Mouse (Mus musculus) hindbrain, embryonic 16.5 days (tissue): Measurements from ENCODE around the gene Rabgap1l. TPM values are rescaled to one million over a fixed set of nuclear protein-coding genes. Genes with fewer than 3 reads are reported as not detected.
"Not testable (repeated sequence)": the region's sequence is repeated elsewhere in the genome, so short reads cannot be mapped to it uniquely, and the experiment has no call there.

Source experiments
- ATAC-seq: fragments of 200-750 bp; cut with Nextera tagmentation; 2 replicates; pipeline ENCODE4 v1.8.0; 2017; ENCODE audit warnings: moderate TSS enrichment, moderate library complexity
- H3K27ac ChIP-seq: fragments of 300-500 bp; sonication (generic); 2 replicates; pipeline ENCODE4 v1.5.1; 2014; ENCODE audit warnings: low read depth, mild to moderate bottlenecking, control low read depth, low read length, moderate library complexity
- H3K27me3 ChIP-seq: fragments of 300-500 bp; sonication (generic); replicated peaks from 2 replicates; pipeline ENCODE4 v1.6.1; 2014; ENCODE audit warnings: low read length; ENCODE audit not compliant: control insufficient read depth, insufficient read depth
- H3K36me3 ChIP-seq: fragments of 300-500 bp; sonication (generic); 2 replicates; pipeline ENCODE4 v1.6.1; 2014; ENCODE audit warnings: mild to moderate bottlenecking, low read length, moderate library complexity, mixed read lengths; ENCODE audit not compliant: control insufficient read depth, insufficient read depth
- H3K4me1 ChIP-seq: fragments of 300-500 bp; sonication (generic); 2 replicates; pipeline ENCODE4 v1.6.1; 2014; ENCODE audit warnings: low read depth, low read length; ENCODE audit not compliant: control insufficient read depth, insufficient read depth
- H3K4me2 ChIP-seq: fragments of 300-500 bp; sonication (generic); 2 replicates; pipeline ENCODE4 v1.6.1; 2014; ENCODE audit warnings: mild to moderate bottlenecking, low read length, control low read depth, moderate library complexity
- H3K4me3 ChIP-seq: fragments of 300-500 bp; sonication (generic); 2 replicates; pipeline ENCODE4 v1.5.1; 2014; ENCODE audit warnings: mild to moderate bottlenecking, low read length, control low read depth, moderate library complexity
- H3K9ac ChIP-seq: fragments of 300-500 bp; sonication (generic); 2 replicates; pipeline ENCODE4 v1.6.1; 2014; ENCODE audit warnings: low read depth, mild to moderate bottlenecking, control low read depth, low read length, moderate library complexity
- H3K9me3 ChIP-seq: fragments of 300-500 bp; sonication (generic); 2 replicates; pipeline ENCODE4 v1.6.1; 2014; ENCODE audit warnings: mild to moderate bottlenecking, low read length, moderate library complexity; ENCODE audit not compliant: control insufficient read depth
- WGBS: fragments of 180-500 bp; shearing (Covaris S2); extraction: QIAGEN DNeasy Blood & Tissue Kit; methylation state at CpG from one replicate; pipeline ENCODE4 v1.1.7; 2014; 5-methylcytosine and 5-hydroxymethylcytosine counted together
- polyA plus RNA-seq: library from polyadenylated mRNA; unstranded; fragments of >200 nt; fragmentation: Nextera tagmentation; extraction: Ambion mirVana; gene quantifications from 2 replicates; pipeline ENCODE4 v1.2.1, GENCODE M21; 2015

Gene Rabgap1l
- polyA plus RNA-seq, 1 experiment from 2014 or later: 30.0 TPM

- Histone ChIP-seq H3K27ac (no peak overlapping the region), H3K9ac (no peak overlapping the region), H3K4me2 (no peak overlapping the region), H3K27me3 (no peaks in the 10 kb centered on the region), H3K36me3 (no peaks in the 10 kb centered on the region), H3K4me1 (no peaks in the 10 kb centered on the region), H3K4me3 (no peak overlapping the region), H3K9me3 (no peaks in the 10 kb centered on the region)
- ATAC-seq: no peak
- 86% methylated on average over 12 of the region's 12 CpGs for WGBS
These were observed 164.6 kb downstream of the Rabgap1l start for GRCm38 (mm10) chr1:160628213-160628932.

GRCm38 (mm10) chr1:160624354-160625120 is 168.5 kb downstream of the Rabgap1l start:
- not testable (repeated sequence) for ATAC-seq, H3K4me1 ChIP-seq
- 78% methylated on average over 4 of the region's 4 CpGs for WGBS

GRCm38 (mm10) chr1:160618201-160618600 is 174.8 kb downstream of the Rabgap1l start:
- no peak for ATAC-seq
- Histone ChIP-seq H3K4me1 (no peaks in the 10 kb centered on the region), H3K9ac (no peak overlapping the region), H3K4me3 (no peak overlapping the region), H3K27ac (no peak overlapping the region), H3K9me3 (no peaks in the 10 kb centered on the region), H3K27me3 (no peaks in the 10 kb centered on the region), H3K36me3 (no peaks in the 10 kb centered on the region), H3K4me2 (no peak overlapping the region)
- 75% methylated on average over 2 of the region's 2 CpGs for WGBS

More at GRCm38 (mm10) chr1:160624354-160625120, 168.5 kb downstream of the Rabgap1l start:
- not testable (repeated sequence) for H3K9ac ChIP-seq, H3K4me2 ChIP-seq, H3K9me3 ChIP-seq, H3K27ac ChIP-seq, H3K27me3 ChIP-seq, H3K36me3 ChIP-seq, H3K4me3 ChIP-seq

- H3K4me1 ChIP-seq: no peaks in the 10 kb centered on the region
- no peak overlapping the region for H3K9ac ChIP-seq
- WGBS: 56% methylated on average over 2 of the region's 2 CpGs
- H3K9me3 ChIP-seq: no peaks in the 10 kb centered on the region
- no peak for ATAC-seq
- no peaks in the 10 kb centered on the region for H3K27me3 ChIP-seq
- H3K36me3 ChIP-seq: no peaks in the 10 kb centered on the region
- no peak overlapping the region for H3K27ac ChIP-seq
- H3K4me3 ChIP-seq: no peak overlapping the region
- H3K4me2 ChIP-seq: no peak overlapping the region
These were observed 186.6 kb downstream of the Rabgap1l start for GRCm38 (mm10) chr1:160606425-160606824.

- H3K4me2 ChIP-seq, H3K27ac ChIP-seq, H3K9ac ChIP-seq, H3K9me3 ChIP-seq, H3K36me3 ChIP-seq, ATAC-seq, H3K4me3 ChIP-seq, H3K4me1 ChIP-seq, H3K27me3 ChIP-seq: not testable (repeated sequence)
These were observed 189.7 kb downstream of the Rabgap1l start for GRCm38 (mm10) chr1:160603312-160603711.

- no peaks in the 10 kb centered on the region for H3K4me1 ChIP-seq
- H3K4me3 ChIP-seq: no peak overlapping the region
- no peaks in the 10 kb centered on the region for H3K36me3 ChIP-seq
- H3K27me3 ChIP-seq: no peaks in the 10 kb centered on the region
- H3K4me2 ChIP-seq: no peak overlapping the region
- H3K9me3 ChIP-seq: no peaks in the 10 kb centered on the region
- no peak overlapping the region for H3K9ac ChIP-seq
- no peak for ATAC-seq
- WGBS: 91% methylated on average over 1 of the region's 1 CpGs
- no peak overlapping the region for H3K27ac ChIP-seq
These were observed 195.6 kb downstream of the Rabgap1l start for GRCm38 (mm10) chr1:160597369-160597768.

- no peaks in the 10 kb centered on the region for H3K9me3 ChIP-seq
- ATAC-seq: no peak
- H3K27ac ChIP-seq: no peak overlapping the region
- H3K9ac ChIP-seq: no peak overlapping the region
- 74% methylated on average over 3 of the region's 3 CpGs for WGBS
- no peaks in the 10 kb centered on the region for H3K27me3 ChIP-seq
- H3K4me2 ChIP-seq: no peak overlapping the region
- no peaks in the 10 kb centered on the region for H3K4me1 ChIP-seq
- H3K36me3 ChIP-seq: no peaks in the 10 kb centered on the region
- H3K4me3 ChIP-seq: no peak overlapping the region
These were observed 196.1 kb downstream of the Rabgap1l start for GRCm38 (mm10) chr1:160596948-160597270.

- no peaks in the 10 kb centered on the region for H3K27me3 ChIP-seq
- no peaks in the 10 kb centered on the region for H3K36me3 ChIP-seq
- H3K27ac ChIP-seq: no peak overlapping the region
- no peak overlapping the region for H3K4me3 ChIP-seq
- H3K4me1 ChIP-seq: no peaks in the 10 kb centered on the region
- ATAC-seq: no peak
- no peak overlapping the region for H3K4me2 ChIP-seq
- H3K9me3 ChIP-seq: no peaks in the 10 kb centered on the region
- H3K9ac ChIP-seq: no peak overlapping the region
These were observed 196.6 kb downstream of the Rabgap1l start for GRCm38 (mm10) chr1:160596252-160596947.

- WGBS: 65% methylated on average over 1 of the region's 1 CpGs
- Histone ChIP-seq H3K4me3 (no peak overlapping the region), H3K9me3 (no peaks in the 10 kb centered on the region), H3K4me2 (no peak overlapping the region), H3K9ac (no peak overlapping the region), H3K4me1 (no peaks in the 10 kb centered on the region), H3K27ac (no peak overlapping the region), H3K36me3 (no peaks in the 10 kb centered on the region), H3K27me3 (no peaks in the 10 kb centered on the region)
- ATAC-seq: no peak
These were observed 198.4 kb downstream of the Rabgap1l start for GRCm38 (mm10) chr1:160594576-160594975.
